Mouse (Mus musculus) cortical plate, adult 2 months (tissue): Measurements from ENCODE around the gene Vmn1r35.

Experiments used
- CTCF ChIP-seq: fragments of 200-500 bp; IDR thresholded peaks from 2 replicates; pipeline ENCODE4 v1.5.1; 2011; ENCODE audit warnings: mild to moderate bottlenecking, control low read depth, low read length; ENCODE audit not compliant: insufficient read depth; ENCODE audit errors: extremely low read depth
- POLR2A ChIP-seq: fragments of 200-500 bp; IDR thresholded peaks from 2 replicates; pipeline ENCODE4 v1.6.1; 2011; ENCODE audit warnings: mild to moderate bottlenecking, low read length, control low read depth; ENCODE audit not compliant: insufficient read depth; ENCODE audit errors: extremely low read depth

GRCm38 (mm10) chr6:66685806-66686205 is at the start of gene Vmn1r35:
- TF ChIP-seq CTCF, result no peak
- TF ChIP-seq POLR2A, result no peak
